Mouse (Mus musculus) embryonic facial prominence, embryonic 13.5 days (tissue): Measurements from ENCODE around the gene AC109138.7. TPM values are rescaled to one million over a fixed set of nuclear protein-coding genes. Genes with fewer than 3 reads are reported as not detected.
A peak's percentile ranks its signal among the peaks of the same experiment; 100 is the strongest.

Experiments
- ATAC-seq: fragments of 200-750 bp; cut with Nextera tagmentation; 2 replicates; pipeline ENCODE4 v1.8.0; 2017; ENCODE audit warnings: low read depth; ENCODE audit not compliant: insufficient number of reproducible peaks, insufficient read depth, low FRiP score, low TSS enrichment
- H3K27ac ChIP-seq: fragments of 300-500 bp; sonication (generic); 2 replicates; pipeline ENCODE4 v1.5.1; 2015; ENCODE audit warnings: moderate library complexity, mild to moderate bottlenecking, inconsistent platforms
- H3K27me3 ChIP-seq: fragments of 300-500 bp; sonication (generic); 2 replicates; pipeline ENCODE4 v1.6.1; 2015; ENCODE audit warnings: mild to moderate bottlenecking, inconsistent platforms
- H3K36me3 ChIP-seq: fragments of 300-500 bp; sonication (generic); 2 replicates; pipeline ENCODE4 v1.6.1; 2015; ENCODE audit warnings: mild to moderate bottlenecking, inconsistent platforms
- H3K4me1 ChIP-seq: fragments of 300-500 bp; sonication (generic); 2 replicates; pipeline ENCODE4 v1.6.1; 2015; ENCODE audit warnings: inconsistent platforms
- H3K4me2 ChIP-seq: fragments of 300-500 bp; sonication (generic); 2 replicates; pipeline ENCODE4 v1.6.1; 2015; ENCODE audit warnings: moderate library complexity, mild to moderate bottlenecking, inconsistent platforms
- H3K4me3 ChIP-seq: fragments of 300-500 bp; sonication (generic); 2 replicates; pipeline ENCODE4 v1.5.1; 2015; ENCODE audit warnings: mild to moderate bottlenecking, inconsistent platforms
- H3K9ac ChIP-seq: fragments of 300-500 bp; sonication (generic); 2 replicates; pipeline ENCODE4 v1.6.1; 2015; ENCODE audit warnings: mild to moderate bottlenecking, inconsistent platforms
- H3K9me3 ChIP-seq: fragments of 300-500 bp; sonication (generic); 2 replicates; pipeline ENCODE4 v1.6.1; 2016; ENCODE audit warnings: inconsistent platforms
- WGBS: fragments of 180-500 bp; shearing (Covaris S2); methylation state at CpG from one replicate; pipeline ENCODE4 v1.1.7; 2015; ENCODE audit warnings: mixed read lengths; 5-methylcytosine and 5-hydroxymethylcytosine counted together
- polyA plus RNA-seq: library from polyadenylated mRNA; unstranded; fragments of >200 nt; fragmentation: Nextera tagmentation; extraction: Ambion mirVana; gene quantifications from 2 replicates; pipeline ENCODE4 v1.2.1, GENCODE M21; 2015

Gene AC109138.7
- polyA plus RNA-seq, 1 experiment from 2014 or later: not detected

DNA sequence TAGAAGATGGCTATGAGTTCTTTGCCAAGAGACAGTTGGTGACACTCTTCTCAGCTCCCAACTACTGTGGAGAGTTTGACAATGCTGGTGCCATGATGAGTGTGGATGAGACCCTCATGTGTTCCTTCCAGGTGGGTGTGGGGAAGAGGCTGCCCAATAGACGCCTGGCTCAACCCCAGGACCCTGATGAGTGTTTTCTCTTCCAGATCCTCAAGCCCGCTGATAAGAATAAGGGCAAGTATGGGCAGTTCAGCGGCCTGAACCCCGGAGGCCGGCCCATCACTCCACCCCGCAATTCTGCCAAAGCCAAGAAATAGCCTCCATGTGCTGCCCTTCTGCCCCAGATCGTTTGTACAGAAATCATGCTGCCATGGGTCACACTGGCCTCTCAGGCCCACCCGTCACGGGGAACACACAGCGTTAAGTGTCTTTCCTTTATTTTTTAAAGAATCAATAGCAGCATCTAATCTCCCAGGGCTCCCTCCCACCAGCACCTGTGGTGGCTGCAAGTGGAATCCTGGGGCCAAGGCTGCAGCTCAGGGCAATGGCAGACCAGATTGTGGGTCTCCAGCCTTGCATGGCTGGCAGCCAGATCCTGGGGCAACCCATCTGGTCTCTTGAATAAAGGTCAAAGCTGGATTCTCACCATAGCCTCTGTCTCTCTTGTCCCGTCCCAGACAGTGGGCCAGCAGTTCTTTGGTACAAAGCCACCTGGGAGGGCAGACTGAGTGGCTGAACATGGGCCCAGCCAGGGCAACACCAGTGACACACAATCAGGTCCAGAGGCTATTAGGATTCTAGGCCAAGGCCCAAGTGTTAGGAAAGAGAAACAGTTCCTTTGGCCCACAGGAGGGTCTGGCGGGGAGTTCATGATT is 19.1 kb upstream of the AC109138.7 start:
- H3K4me2 ChIP-seq: no peak overlapping the region
- no peak for ATAC-seq
- no peak overlapping the region for H3K27ac ChIP-seq
- 0 out of 2 replicates have a peak overlapping the region, but pooled peaks have one; percentile 12 for H3K9ac ChIP-seq
- no peak overlapping the region for H3K4me3 ChIP-seq
- H3K4me1 ChIP-seq: peaks cover 41% of the 10 kb centered on the region
- no peaks in the 10 kb centered on the region for H3K9me3 ChIP-seq
- peaks cover 70% of the 10 kb centered on the region for H3K36me3 ChIP-seq
- 82% methylated on average over 12 of the region's 12 CpGs for WGBS
- no peaks in the 10 kb centered on the region for H3K27me3 ChIP-seq

DNA sequence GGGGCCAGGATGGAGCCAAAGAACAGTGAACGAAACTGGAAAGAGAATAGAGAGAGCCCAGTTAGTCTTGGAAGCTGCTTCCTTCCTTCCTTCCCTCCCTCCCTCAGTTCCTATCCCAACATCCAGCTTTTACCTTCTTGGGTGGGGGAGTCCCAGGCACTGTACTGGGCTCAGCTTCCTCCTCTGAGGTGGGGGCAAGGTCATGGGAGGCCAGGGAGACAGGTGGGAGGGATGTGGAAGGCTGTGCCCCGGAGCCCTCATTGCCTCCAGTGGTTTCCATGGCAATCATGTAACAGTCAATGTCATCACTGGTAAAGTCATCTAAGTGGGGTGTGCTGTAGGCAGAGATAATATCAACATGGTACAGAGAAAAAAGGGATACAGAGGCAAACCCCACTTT is 18.1 kb upstream of the AC109138.7 start:
- H3K4me2 ChIP-seq: no peak overlapping the region
- no peak overlapping the region for H3K9ac ChIP-seq
- no peak for ATAC-seq

DNA sequence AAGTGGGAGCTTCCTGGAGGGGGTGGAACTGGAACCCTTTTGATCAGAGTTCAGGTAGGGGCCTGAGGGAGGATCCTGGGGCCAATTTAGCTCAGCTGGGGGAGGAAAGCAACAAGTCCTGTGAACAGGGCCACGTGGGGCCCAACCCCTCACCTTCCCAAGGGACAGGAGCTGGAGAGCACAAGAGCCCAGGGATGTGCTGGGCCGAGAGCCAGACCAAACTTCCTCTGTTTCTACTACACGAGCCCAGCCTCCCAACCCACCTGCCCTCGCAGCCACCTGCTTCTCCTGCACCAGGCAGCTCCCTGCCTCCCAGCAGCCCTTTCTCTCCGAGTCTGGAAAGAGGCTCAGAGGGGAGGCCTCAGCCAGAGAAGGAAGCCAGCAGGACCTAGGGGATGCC is 17.6 kb upstream of the AC109138.7 start:
- Histone ChIP-seq H3K4me3 (no peak overlapping the region), H3K27me3 (no peaks in the 10 kb centered on the region), H3K9ac (no peak overlapping the region), H3K4me1 (peaks cover 41% of the 10 kb centered on the region), H3K27ac (0 out of 2 replicates have a peak overlapping the region, but pooled peaks have one; percentile 16), H3K36me3 (peaks cover 73% of the 10 kb centered on the region), H3K9me3 (no peaks in the 10 kb centered on the region), H3K4me2 (no peak overlapping the region)
- WGBS: 20% methylated on average over 5 of the region's 5 CpGs
- ATAC-seq: no peak

More for the DNA sequence above, 18.1 kb upstream of the AC109138.7 start:
- WGBS: 62% methylated on average over 2 of the region's 2 CpGs
- Histone ChIP-seq H3K27ac (0 out of 2 replicates have a peak overlapping the region, but pooled peaks have one; percentile 16), H3K27me3 (no peaks in the 10 kb centered on the region), H3K9me3 (no peaks in the 10 kb centered on the region), H3K4me1 (peaks cover 46% of the 10 kb centered on the region), H3K4me3 (no peak overlapping the region), H3K36me3 (peaks cover 73% of the 10 kb centered on the region)

DNA sequence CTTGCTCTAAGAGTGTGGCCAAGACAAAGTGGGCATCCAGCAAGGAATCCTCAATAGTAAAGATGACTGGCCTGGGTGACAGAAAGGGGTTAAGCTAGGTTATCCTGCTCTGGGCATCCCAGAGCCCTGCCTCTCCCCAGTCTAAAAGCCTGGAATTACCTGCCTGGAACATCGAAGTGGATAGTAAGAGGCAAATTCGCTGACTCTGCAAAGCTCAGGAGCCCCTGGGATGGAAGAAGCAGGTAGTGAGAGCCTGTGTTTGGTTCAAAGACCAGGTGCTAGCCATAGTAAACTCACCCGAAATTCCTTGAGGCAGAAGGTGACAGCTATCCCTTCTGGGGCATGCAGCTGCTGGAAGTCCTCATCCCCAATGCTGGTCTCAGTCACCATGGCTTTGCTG is 17.0 kb upstream of the AC109138.7 start:
- ATAC-seq: no peak
- Histone ChIP-seq H3K27ac (no peak overlapping the region), H3K9ac (no peak overlapping the region), H3K36me3 (peaks cover 73% of the 10 kb centered on the region), H3K4me2 (no peak overlapping the region), H3K27me3 (no peaks in the 10 kb centered on the region), H3K4me1 (peaks cover 45% of the 10 kb centered on the region), H3K9me3 (no peaks in the 10 kb centered on the region), H3K4me3 (no peak overlapping the region)
- 71% methylated on average over 3 of the region's 3 CpGs for WGBS

DNA sequence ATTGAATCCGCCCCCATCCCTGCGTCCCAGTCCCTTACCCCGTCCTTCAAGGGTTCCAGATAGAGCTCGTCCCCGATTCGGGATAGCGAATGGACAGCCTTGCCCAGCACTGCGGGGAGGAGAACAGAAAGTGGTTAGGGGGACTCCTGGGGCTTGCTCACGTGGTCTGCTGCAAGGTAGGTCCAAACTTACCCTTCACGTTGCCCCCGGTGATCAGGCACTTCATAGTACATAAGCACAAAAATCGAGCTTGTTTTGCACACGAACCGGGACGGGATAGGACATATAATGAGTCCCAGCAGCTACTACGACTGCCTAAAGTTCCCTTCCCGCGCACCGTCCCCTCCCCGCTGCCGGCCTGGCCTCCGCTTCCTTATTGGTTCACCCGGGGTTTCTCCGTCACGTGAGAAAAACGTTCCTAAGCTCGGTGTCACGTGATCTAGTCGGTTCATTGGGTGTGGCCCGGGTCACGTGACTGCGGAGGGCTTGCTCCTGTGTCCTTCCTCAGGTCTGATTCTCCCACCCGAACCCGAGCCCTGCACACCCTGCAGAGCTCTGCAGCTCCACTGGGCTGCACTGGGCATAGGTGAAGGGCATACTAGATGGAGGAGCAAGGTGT is 12.8 kb upstream of the AC109138.7 start, which contains the start of gene Rad9a:
TSS of gene Rad9a (minus strand) at position 372 of the 619 bp plus-strand sequence.
- Histone ChIP-seq H3K9me3 (no peaks in the 10 kb centered on the region), H3K36me3 (peaks cover 40% of the 10 kb centered on the region), H3K9ac (peak within 1 kb of the TSS; percentile 87), H3K4me1 (peaks cover 26% of the 10 kb centered on the region), H3K4me2 (peak within 1 kb of the TSS; percentile 96), H3K4me3 (peak within 1 kb of the TSS; percentile 75), H3K27me3 (peaks cover 12% of the 10 kb centered on the region), H3K27ac (peak within 1 kb of the TSS; percentile 78)
- ATAC-seq: peak; percentile 78
- WGBS: under 1% methylated on average over 34 of the region's 34 CpGs

DNA sequence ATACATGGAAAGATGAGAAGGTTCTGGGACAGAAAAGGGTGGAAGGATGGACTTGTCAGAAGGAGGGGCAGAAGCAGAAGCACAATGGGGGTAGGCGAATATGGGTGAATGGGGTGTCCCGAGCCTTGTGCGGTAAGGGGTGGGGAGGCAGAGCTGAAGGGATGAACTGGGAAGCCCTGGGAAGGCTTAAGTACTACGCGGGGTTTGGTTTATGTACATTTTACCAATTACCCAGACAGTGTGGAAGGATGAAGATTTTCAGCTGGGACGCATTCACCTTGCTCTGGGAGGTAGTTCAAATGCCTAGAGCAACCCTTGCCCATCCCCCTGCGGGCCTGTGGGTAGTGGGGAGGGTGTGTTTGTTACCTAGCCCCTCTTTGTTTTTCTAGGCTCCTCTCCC is 12.0 kb upstream of the AC109138.7 start:
- Histone ChIP-seq H3K9me3 (no peaks in the 10 kb centered on the region), H3K9ac (peak overlapping the region; percentile 87), H3K4me3 (peak overlapping the region; percentile 75), H3K27me3 (peaks cover 12% of the 10 kb centered on the region), H3K36me3 (peaks cover 33% of the 10 kb centered on the region), H3K4me1 (peaks cover 26% of the 10 kb centered on the region), H3K27ac (peak overlapping the region; percentile 73; the same call in 1 of the 2 replicates), H3K4me2 (peak overlapping the region; percentile 96)
- ATAC-seq: no peak
- 17% methylated on average over 7 of the region's 7 CpGs for WGBS

DNA sequence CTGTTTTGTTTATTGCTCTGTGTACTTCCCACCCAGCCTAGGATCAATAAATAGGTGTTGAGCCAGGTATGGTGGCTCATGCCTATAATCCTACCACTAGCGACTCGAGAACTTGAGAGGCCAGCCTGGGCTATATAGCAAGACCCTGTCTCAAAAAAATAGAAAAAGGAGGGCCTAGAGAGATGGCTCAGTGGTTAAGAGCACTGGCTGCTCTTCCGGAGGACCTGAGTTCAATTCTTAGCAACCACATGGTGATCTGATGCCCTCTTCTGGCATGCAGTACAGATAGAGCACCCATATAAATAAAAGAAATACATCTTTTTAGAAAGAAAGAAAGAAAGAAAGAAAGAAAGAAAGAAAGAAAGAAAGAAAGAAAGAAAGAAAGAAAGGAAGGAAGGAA is 11.0 kb upstream of the AC109138.7 start:
- Histone ChIP-seq H3K9ac (no peak overlapping the region), H3K9me3 (no peaks in the 10 kb centered on the region), H3K4me1 (peaks cover 26% of the 10 kb centered on the region), H3K27me3 (peaks cover 12% of the 10 kb centered on the region), H3K27ac (no peak overlapping the region), H3K4me3 (no peak overlapping the region), H3K4me2 (no peak overlapping the region), H3K36me3 (peaks cover 23% of the 10 kb centered on the region)
- no peak for ATAC-seq
- 69% methylated on average over 3 of the region's 3 CpGs for WGBS

DNA sequence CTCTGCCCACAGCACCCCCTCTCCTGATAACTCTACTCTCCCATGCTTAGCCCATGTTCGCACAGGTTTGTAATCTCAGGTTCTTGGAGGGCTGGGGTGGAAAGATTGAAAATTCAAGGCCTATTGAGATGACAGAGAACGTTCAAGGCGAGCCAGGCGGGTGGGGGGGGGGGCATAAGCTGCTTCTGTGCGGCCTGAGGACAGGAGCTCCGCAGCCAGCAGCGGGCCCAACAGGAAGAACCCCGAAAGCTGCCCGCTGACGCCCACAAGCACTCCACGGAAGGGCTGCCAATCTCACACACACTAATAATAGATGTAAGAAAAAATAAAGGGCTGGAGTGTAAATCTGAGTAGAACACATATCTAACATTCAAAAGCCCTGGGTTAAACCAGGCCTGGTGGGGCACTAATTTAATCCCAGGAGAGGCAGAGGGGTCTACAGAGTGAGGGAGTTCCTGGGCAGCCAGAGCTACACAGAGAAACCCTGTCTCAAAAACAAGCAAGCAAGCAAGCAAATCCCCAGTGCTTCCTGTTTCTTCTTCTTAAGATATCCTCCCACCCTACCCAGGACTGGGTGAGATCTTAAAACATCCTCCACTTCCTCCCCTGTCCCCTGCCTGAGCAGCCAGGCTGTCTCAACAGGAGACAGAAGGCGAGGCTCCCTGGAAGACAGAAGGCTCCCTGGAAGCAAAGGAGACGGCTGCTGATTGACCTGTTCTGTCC is 10.4 kb upstream of the AC109138.7 start:
- H3K9me3 ChIP-seq: no peaks in the 10 kb centered on the region
- peaks cover 16% of the 10 kb centered on the region for H3K36me3 ChIP-seq

DNA sequence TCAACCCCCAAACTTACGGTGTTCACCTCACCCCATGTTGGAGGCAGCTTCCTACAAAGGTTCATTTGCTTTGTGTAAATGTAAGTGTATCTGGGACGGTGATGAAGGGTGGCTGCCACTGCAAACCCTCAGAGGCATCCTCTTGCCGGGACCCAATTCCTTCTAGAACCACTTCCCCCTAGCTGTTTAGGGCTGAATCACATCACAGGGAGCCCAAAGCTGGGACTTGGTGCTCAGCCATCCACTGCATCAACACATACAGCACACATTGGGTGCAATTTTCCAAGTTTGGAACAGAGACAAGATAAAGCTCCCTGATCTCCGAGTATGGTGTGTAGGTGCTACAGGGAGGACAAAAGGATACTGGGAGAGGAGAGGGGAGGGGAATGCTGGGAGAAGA is 9.3 kb upstream of the AC109138.7 start:
- H3K27me3 ChIP-seq: peaks cover 12% of the 10 kb centered on the region
- no peak overlapping the region for H3K4me3 ChIP-seq
- no peaks in the 10 kb centered on the region for H3K9me3 ChIP-seq
- no peak for ATAC-seq
- H3K27ac ChIP-seq: no peak overlapping the region
- H3K4me1 ChIP-seq: peaks cover 24% of the 10 kb centered on the region
- no peak overlapping the region for H3K9ac ChIP-seq
- WGBS: 63% methylated on average over 3 of the region's 4 CpGs
- 0 out of 2 replicates have a peak, but pooled peaks cover 5% of the 10 kb centered on the region for H3K36me3 ChIP-seq
- no peak overlapping the region for H3K4me2 ChIP-seq

More for the DNA sequence above, 10.4 kb upstream of the AC109138.7 start:
- no peak overlapping the region for H3K4me3 ChIP-seq
- WGBS: 58% methylated on average over 13 of the region's 13 CpGs
- peaks cover 26% of the 10 kb centered on the region for H3K4me1 ChIP-seq
- H3K27ac ChIP-seq: no peak overlapping the region
- no peak for ATAC-seq
- H3K27me3 ChIP-seq: peaks cover 12% of the 10 kb centered on the region
- H3K9ac ChIP-seq: 0 out of 2 replicates have a peak overlapping the region, but pooled peaks have one; percentile 21
- H3K4me2 ChIP-seq: no peak overlapping the region

DNA sequence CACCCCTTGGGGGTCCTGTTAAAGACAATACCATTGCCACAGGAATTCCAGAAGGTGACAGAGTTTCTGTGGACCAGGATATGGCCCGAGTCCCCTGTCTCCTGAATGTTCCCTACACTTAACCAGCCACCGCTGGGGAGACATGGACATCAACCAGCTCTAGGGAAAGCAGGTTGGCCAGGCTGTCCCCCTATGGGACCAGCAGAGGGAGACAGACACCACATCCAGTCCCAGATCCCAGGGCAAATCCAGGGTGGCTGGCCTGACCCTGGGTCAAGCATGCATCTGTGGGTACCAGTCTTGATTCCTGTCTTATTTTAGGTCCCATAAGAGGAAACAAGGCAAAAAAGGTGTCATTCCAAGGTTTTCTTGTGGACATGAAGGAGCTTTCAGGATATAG is 7.2 kb upstream of the AC109138.7 start:
- Histone ChIP-seq H3K27ac (no peak overlapping the region), H3K27me3 (peaks cover 17% of the 10 kb centered on the region), H3K36me3 (no peaks in the 10 kb centered on the region), H3K4me1 (peaks cover 19% of the 10 kb centered on the region), H3K4me3 (no peak overlapping the region), H3K4me2 (0 out of 2 replicates have a peak overlapping the region, but pooled peaks have one; percentile 2), H3K9ac (no peak overlapping the region), H3K9me3 (no peaks in the 10 kb centered on the region)
- 0% methylated on average over 2 of the region's 2 CpGs for WGBS
- ATAC-seq: no peak

DNA sequence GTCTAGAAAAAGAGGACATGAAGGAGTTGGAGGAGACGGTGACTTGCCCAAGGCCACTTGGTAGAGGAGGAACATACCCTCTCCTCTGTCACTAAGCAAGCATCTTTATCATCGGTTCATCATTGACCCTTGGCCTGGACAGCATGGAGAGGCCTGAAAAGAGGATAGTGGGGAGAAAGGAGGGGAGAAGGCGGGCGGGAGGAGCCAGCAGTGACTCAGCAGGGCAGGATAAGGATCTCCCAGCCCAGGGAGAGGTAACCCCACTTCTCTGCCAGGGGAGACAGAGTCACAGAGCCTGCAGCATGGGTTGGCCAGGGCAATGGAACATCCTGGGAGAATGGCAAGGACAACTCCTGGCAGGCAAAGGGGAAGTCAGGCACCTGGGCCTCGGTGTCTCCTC is 5.6 kb upstream of the AC109138.7 start:
- ATAC-seq: no peak
- Histone ChIP-seq H3K27me3 (peaks cover 13% of the 10 kb centered on the region), H3K4me2 (no peak overlapping the region), H3K4me1 (peaks cover 27% of the 10 kb centered on the region), H3K27ac (no peak overlapping the region), H3K9ac (0 out of 2 replicates have a peak overlapping the region, but pooled peaks have one; percentile 1), H3K4me3 (no peak overlapping the region), H3K9me3 (no peaks in the 10 kb centered on the region), H3K36me3 (no peaks in the 10 kb centered on the region)
- WGBS: 64% methylated on average over 5 of the region's 5 CpGs
